Mouse (Mus musculus) spleen, postnatal 4 days (tissue): ENCODE measurements at regions not wholly inside any gene's neighbourhood (a gene's known extent, or its start where the extent isn't known, plus 50 kb on each side); places are given as distances from the start of the nearest gene placed in this dataset.

Experiments used
- DNase-seq, 2 experiments: peaks; one replicate each; pipeline ENCODE4 v3.0.0; 2022; ENCODE audit warnings: low spot score in 2 of 2

- no peak for DNase-seq
Measured at GRCm38 (mm10) chr9:113093863-113094390, 614.1 kb downstream of the Pdcd6ip start.

GRCm38 (mm10) chr9:113091881-113092280, 616.2 kb downstream of the Pdcd6ip start:
- DNase-seq, result no peak

- DNase-seq, result no peak
Measured at GRCm38 (mm10) chr9:113087786-113088185, 620.3 kb downstream of the Pdcd6ip start.

GRCm38 (mm10) chr9:113085281-113085810, 622.7 kb downstream of the Pdcd6ip start:
- DNase-seq, result no peak

GRCm38 (mm10) chr9:113074866-113075265, 633.2 kb downstream of the Pdcd6ip start:
- no peak for DNase-seq

- no peak for DNase-seq
Measured at GRCm38 (mm10) chr9:113057415-113057814, 650.6 kb downstream of the Pdcd6ip start.

- no peak for DNase-seq
Measured at GRCm38 (mm10) chr9:113044556-113045178, 663.4 kb downstream of the Pdcd6ip start.

- DNase-seq, result no peak
Measured at GRCm38 (mm10) chr9:113040885-113041284, 667.2 kb downstream of the Pdcd6ip start.

- DNase-seq, result no peak
Measured at GRCm38 (mm10) chr9:113033996-113034395, 674.1 kb downstream of the Pdcd6ip start.

- no peak for DNase-seq
Measured at GRCm38 (mm10) chr9:113029091-113029490, 679.0 kb downstream of the Pdcd6ip start.

GRCm38 (mm10) chr9:113026904-113027193, 681.2 kb downstream of the Pdcd6ip start:
- no peak for DNase-seq

GRCm38 (mm10) chr9:113026096-113026903, 681.8 kb downstream of the Pdcd6ip start:
- DNase-seq, result no peak

GRCm38 (mm10) chr9:113021866-113022645, 686.0 kb downstream of the Pdcd6ip start:
- no peak for DNase-seq

GRCm38 (mm10) chr9:113019576-113019975, 688.5 kb downstream of the Pdcd6ip start:
- DNase-seq, result no peak

GRCm38 (mm10) chr9:113008106-113008505, 700.0 kb downstream of the Pdcd6ip start:
- no peak for DNase-seq

- DNase-seq, result peak; percentile 51 to 63
Measured at GRCm38 (mm10) chr9:112996204-112996603, 711.9 kb downstream of the Pdcd6ip start.

GRCm38 (mm10) chr9:112994774-112995173, 713.3 kb downstream of the Pdcd6ip start:
- no peak for DNase-seq

- no peak for DNase-seq
Measured at GRCm38 (mm10) chr9:112993627-112994026, 714.4 kb downstream of the Pdcd6ip start.

- no peak for DNase-seq
Measured at GRCm38 (mm10) chr9:112992937-112993336, 715.1 kb downstream of the Pdcd6ip start.

- no peak for DNase-seq
Measured at GRCm38 (mm10) chr9:112983353-112983752, 724.7 kb downstream of the Pdcd6ip start.

GRCm38 (mm10) chr9:112951567-112951966, 715.8 kb upstream of the Arpp21 start:
- DNase-seq, result no peak

- no peak for DNase-seq
Measured at GRCm38 (mm10) chr9:112950056-112950455, 714.3 kb upstream of the Arpp21 start.
